1 mouse cellular context compared by ENCODE assay signal in the genomic region with DNA sequence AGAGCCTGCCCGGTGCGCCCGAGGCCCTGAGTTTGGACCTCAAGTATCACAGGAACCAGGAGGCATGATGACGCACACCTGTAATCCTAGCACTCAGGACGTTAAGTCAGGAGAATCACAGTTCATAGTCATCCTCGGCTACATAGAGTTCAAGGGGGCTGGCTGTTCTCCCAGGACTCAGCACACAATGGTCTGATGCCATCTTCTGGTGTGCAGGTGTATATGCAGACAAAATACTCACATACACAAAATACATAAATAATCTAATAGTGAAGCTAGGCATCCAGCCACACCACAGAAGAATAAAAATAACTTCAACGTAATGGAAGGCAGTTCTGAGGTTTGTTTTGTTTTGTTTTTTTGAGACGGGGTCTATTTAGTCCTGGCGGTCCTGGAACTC.
A peak's percentile ranks its signal among the peaks of the same experiment; 100 is the strongest.
TF ChIP-seq lines count a peak whose summit lies in the region.

No protein-coding gene starts in this region.

TF ChIP-seq in CH12.LX, 34 proteins besides CTCF, POLR2A, EP300 and RAD21:
- TF ChIP-seq KAT2A (IDR thresholded peaks at IDR 0.05; ENCODE audit: insufficient replicate concordance, low read length) (no peak), NRF1 (IDR thresholded peaks at IDR 0.05; ENCODE audit: low read depth, low read length) (no peak), MAFK (IDR thresholded peaks at IDR 0.05; ENCODE audit: insufficient replicate concordance, low read length) (no peak), SMC3 (IDR thresholded peaks at IDR 0.05; ENCODE audit: low read depth, low read length) (peak; percentile 43), PAX5 (IDR thresholded peaks at IDR 0.05; ENCODE audit: low read length) (no peak), USF2 (conservative IDR thresholded peaks at IDR 0.05; ENCODE audit: low read depth, low read length) (no peak)
